Mouse (Mus musculus) large intestine, adult 2 months (tissue): ENCODE results near the gene Olfr872. TPM values are rescaled to one million over a fixed set of nuclear protein-coding genes. Genes with fewer than 3 reads are reported as not detected.
"Not testable (repeated sequence)": the region's sequence is repeated elsewhere in the genome, so short reads cannot be mapped to it uniquely, and the experiment has no call there.

Experiments used
- DNase-seq: peaks from one replicate; pipeline ENCODE4 v3.0.0-alpha.2; 2012; ENCODE audit warnings: low read depth, low spot score
- WGBS: fragments of 180-500 bp; shearing (Covaris S2); methylation state at CpG from one replicate; pipeline ENCODE4 v1.1.7; 2018; 5-methylcytosine and 5-hydroxymethylcytosine counted together
- polyA plus RNA-seq: library from polyadenylated mRNA; depleted of rRNA; stranded (reverse); fragments of >200 nt; gene quantifications from 2 replicates; pipeline ENCODE4 v1.2.3, GENCODE M21; 2012; rRNA removed

The Olfr872 gene
- polyA plus RNA-seq, result not detected in 2 replicates

DNA sequence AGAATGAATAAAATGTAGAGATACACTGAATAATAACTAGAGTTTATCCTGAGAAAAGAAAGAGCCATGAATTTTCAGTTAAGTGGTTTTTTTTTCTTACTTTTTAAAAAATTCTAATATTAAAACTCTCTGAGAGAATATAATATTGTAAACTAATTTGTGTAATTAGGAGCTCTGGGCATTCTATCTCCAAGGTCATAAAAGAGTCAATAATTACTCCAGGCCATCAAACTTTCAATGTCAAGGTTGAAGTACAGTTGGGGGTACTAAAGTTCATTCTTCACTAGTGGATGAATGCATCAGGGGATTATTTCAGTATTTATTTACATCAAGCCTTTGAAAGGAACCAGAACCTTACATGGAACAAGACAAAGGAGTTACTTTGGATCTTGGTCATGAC lies at the start of gene Olfr872:
Gene Olfr872 (plus strand): TSS at position 301 of the 400 bp plus-strand sequence.
- no peak for DNase-seq

DNA sequence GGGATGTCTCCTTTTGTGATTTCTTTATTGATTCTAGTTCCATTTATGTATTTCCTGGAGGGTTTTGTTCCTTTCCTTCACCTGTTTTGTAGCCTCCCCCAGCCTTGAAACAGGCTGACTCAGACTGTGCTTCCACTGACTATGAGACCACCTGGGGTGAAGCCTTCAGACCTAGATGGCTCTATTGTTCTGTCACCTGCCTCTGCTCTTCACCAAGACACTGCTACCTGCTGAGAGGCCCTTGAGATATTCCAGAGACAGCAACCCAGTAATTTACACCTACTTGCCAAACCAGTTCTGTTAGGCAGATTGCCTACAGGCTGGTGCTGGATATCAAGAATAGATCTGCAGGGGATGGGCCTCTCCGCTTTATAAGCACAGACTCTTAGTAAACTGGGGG lies 34.8 kb upstream of the Olfr872 start:
- no peak for DNase-seq
- 54% methylated on average over 1 of the region's 1 CpGs for WGBS

DNA sequence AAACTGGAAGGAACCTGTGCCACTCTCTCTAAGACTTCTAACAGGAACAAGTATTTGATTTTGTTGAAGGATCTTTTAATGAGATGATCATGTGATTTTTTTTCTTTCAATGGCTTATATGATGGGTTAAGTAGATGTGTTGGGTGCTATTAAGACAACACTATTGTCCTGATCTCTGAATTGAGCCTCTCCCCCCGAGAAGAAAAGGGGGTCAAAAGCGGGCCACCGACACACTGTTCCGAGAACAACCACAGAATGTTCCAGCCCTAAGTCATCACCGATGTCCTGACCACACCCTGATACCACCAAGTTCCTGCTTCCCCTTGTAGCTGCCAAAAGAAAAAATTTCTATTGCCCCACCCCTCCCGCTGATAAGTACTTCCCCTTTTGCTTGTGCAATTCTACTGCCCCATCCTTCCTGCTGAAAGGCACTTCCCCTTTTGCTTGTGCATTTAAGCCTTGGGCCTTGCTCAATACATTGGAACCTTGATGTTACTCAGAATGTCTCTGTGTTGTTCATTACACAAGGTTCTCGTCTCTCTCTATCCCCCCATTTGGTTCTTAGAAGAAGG lies 33.4 kb upstream of the Olfr872 start:
- DNase-seq, result not testable (repeated sequence)
- WGBS, result 87% methylated on average over 7 of the region's 7 CpGs

DNA sequence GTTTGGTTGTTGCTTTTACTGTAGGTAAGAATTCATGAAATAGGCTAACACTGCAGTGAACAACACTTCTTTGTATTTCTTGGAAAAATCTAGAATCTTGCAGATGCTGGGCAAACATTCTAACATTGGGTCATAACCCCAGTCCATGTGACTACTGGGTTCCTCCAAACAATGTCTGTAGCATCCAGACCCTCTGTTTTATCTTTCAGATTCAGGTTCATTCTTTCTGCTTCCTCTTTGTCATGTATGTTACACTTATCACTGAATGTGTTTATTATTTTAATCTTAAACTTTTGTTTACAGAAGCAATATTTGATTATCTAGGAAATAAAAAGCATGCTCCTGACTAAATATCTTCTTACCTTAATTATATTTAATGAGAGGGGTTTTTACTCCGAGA lies 26.1 kb upstream of the Olfr872 start:
- 25% methylated on average over 1 of the region's 1 CpGs for WGBS
- no peak for DNase-seq

DNA sequence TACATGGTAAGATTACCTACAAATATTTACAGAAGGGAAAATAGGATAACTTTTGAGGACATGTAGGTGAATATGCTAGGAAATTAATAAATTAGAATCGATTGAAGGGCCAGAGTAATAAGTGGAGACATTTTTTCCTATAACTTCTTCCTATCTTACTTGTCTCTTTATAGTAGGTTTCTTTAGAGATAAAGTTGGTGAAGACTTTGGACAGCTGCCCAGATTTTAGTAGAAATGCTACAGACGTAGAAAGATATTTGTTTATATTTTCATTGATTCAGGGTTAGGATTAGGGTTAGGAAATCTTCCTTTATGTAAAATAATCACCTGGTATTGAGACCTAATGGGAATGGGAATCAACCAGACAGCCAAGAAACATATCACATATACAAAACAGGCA lies 25.4 kb upstream of the Olfr872 start:
- 46% methylated on average over 2 of the region's 2 CpGs for WGBS
- DNase-seq, result no peak

DNA sequence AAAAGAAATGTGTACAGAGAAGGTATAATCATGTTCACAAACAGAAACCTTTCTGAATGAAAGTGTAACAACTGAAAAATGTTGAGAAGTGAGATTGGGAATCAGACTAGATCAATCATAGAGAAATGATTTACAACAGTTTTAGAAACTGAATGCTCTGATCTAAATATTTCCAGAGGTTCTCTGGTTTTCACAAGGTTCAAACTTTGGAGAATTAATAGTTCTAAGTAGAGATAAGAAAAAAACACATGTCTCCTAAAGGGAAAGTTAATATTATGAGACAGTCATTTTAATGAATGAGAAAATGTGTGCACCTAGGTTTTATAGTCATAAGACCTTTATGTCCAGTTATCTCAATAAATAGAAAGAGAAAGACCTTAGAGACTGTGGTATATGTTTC lies 25.0 kb upstream of the Olfr872 start, which contains the start of gene Olfr871:
Gene Olfr871 (plus strand): TSS at position 301 of the 400 bp plus-strand sequence.
- no peak for DNase-seq

DNA sequence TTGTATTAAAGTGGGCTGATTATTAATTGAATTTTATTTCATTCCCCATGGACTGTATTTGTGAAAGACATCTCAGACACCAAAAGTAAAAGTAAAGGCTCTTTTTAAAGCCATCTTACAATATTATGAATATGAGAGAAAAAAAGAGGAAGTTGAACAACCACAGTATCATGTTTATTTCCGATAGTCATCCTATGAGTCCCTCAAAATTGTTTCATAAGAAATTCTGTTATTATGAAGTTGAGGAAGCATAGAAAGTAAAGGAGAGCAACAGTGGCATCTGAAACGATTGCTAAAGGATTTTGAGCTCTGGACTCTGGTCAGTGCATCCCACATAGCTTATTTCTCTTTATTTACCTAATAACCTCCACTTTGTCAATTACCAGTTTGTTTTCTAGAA lies 459 bp downstream of the Olfr872 start:
- WGBS, result 62% methylated on average over 2 of the region's 2 CpGs
- no peak for DNase-seq

DNA sequence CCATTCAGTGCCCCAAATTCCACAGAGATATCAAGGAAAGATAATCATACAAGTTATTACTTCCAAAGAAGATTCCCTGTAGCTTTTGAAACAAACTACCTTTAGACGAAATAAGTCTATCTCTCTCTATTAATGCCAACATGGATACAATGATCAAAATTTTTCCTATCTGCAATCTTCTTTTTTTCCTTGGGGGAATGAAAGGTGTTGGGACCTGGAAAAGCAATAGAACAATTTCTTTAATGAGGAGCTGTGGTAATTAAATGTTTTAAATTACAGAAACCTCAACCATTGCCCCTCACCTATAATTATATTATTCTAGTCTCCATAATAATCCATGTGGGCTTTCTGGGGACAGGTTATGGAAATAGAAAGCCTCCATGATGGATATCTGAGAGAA lies 45.1 kb downstream of the Olfr872 start, which contains the start of gene Olfr39:
Gene Olfr39 (plus strand): TSS at position 301 of the 400 bp plus-strand sequence.
- WGBS, result 76% methylated on average over 1 of the region's 1 CpGs
- DNase-seq, result no peak

DNA sequence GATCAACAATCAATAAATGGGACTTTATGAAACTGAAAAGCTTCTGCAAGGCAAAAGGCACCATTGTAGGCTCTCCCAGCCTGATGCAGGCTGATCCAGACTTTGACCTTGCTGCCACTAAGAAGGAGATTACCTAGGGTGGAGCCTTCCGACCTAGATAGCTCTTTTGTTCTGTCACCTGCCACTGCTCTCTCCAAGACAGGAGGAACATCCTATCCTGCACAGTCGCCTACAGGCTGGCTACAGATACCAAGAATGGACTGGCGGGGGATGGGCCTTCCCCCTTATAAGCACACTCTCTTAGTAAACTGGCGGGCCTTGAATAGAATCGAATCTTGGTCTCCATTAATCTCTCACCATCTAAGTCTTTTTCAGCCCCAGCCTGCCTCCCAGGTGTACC lies 58.6 kb downstream of the Olfr872 start:
- WGBS, result 72% methylated on average over 5 of the region's 5 CpGs
- not testable (repeated sequence) for DNase-seq

DNA sequence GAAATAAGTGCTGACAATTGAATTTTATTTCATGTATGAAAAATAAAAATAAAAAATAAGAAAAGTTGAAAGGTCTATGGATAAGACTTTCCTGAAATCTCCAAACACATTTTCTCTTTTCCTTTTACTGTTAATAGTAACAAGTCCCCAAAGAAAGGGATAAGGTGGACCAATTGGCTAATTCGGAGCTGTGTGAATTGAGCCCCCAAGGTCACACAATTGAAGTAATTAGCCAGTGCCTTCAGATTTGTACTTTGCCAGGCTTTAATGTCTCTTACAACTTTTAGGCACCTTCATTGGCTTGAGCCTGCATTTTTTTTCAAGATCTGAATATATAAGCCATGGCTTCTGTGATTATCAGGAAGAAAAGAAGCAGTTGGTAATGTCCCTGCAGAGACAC lies 61.3 kb downstream of the Olfr872 start, which contains the start of gene Olfr873:
Gene Olfr873 (plus strand): TSS at position 301 of the 400 bp plus-strand sequence.
- WGBS, result 77% methylated on average over 1 of the region's 1 CpGs
- DNase-seq, result no peak

Other genes starting within 250 kb of the Olfr872 start
- not detected in 2 replicates for gene Olfr866, start 209.1 kb upstream of the Olfr872 start, polyA plus RNA-seq
- gene Olfr867, start 179.6 kb upstream of the Olfr872 start, polyA plus RNA-seq, result not detected in 2 replicates
- gene Olfr868, start 138.5 kb upstream of the Olfr872 start, polyA plus RNA-seq, result not detected in 2 replicates
- not detected in 2 replicates for gene Olfr869, start 108.1 kb upstream of the Olfr872 start, polyA plus RNA-seq
- gene Olfr870, start 63.1 kb upstream of the Olfr872 start, polyA plus RNA-seq, result not detected in 2 replicates
- gene Olfr871, start 24.9 kb upstream of the Olfr872 start, polyA plus RNA-seq, result not detected in 2 replicates
- gene Olfr39, start 45.2 kb downstream of the Olfr872 start, polyA plus RNA-seq, result not detected in 2 replicates
- gene Olfr873, start 61.4 kb downstream of the Olfr872 start, polyA plus RNA-seq, result not detected in 2 replicates
- not detected in 2 replicates for gene Olfr18, start 99.0 kb downstream of the Olfr872 start, polyA plus RNA-seq
- 2.9 and 3.7 TPM in 2 replicates for gene Zfp560, start 148.1 kb downstream of the Olfr872 start, polyA plus RNA-seq
- 1.2 and 1.7 TPM in 2 replicates for gene Zfp26, start 223.0 kb downstream of the Olfr872 start, polyA plus RNA-seq